Mouse (Mus musculus) large intestine, adult 2 months (tissue): ENCODE data around the gene Calhm6. TPM values are rescaled to one million over a fixed set of nuclear protein-coding genes. Genes with fewer than 3 reads are reported as not detected.

Experiments
- DNase-seq: peaks from one replicate; pipeline ENCODE4 v3.0.0-alpha.2; 2012; ENCODE audit warnings: low read depth, low spot score
- WGBS: fragments of 180-500 bp; shearing (Covaris S2); methylation state at CpG from one replicate; pipeline ENCODE4 v1.1.7; 2018; 5-methylcytosine and 5-hydroxymethylcytosine counted together
- polyA plus RNA-seq: library from polyadenylated mRNA; depleted of rRNA; stranded (reverse); fragments of >200 nt; gene quantifications from 2 replicates; pipeline ENCODE4 v1.2.3, GENCODE M21; 2012; rRNA removed

Gene Calhm6
- 3.7 TPM in 2 replicates for polyA plus RNA-seq

DNA sequence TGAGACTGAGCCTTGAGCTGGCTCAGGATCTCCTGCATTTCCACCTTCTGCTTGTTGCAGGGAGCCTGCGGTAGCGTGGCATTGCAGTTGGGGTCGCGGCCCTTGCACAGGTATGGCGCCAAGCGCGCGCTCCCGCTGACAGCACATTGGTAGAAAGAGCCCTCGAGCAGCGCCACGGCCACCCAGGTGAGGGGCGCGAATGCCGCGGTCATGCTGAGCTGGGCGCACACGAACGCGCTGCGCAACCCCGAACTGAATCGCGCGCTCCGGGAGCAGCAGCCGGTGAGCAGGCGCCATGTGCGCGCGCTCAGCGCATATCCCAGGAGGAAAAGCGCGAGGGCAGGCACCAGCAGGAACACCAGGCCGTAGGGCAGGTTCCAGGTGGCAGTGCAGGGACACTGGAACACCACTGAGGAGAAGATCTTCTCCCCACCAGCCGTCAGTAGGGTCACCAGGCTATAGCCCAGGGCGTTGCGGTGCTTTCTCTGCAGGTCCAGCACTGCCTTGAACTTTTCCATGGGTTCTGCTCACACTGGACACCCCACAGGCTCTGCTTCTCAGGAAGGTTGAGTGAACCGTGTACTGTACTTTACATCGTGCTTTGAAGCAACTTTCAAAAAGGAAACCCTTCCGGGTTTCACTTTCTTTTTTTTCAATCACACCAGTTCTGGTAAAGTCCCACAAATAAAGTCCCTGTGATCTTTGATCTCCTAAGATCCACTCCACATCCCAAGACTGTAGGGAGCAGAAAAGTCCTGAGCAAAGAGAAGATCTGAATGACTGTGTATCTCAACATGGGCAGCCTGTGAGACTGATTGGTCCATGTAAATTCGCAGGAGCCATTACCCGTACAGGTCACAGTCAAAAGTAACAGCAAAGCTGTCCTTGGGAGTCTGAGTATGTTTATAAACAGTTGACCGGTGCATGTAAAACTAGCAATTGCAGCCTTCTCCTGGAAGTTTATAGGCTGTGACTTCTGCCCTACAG, at the start of gene Calhm6:
Calhm6 (minus strand) TSS at position 593 of the 987 bp plus-strand sequence.
- DNase-seq: no peak
- 16% methylated on average over 44 of the region's 44 CpGs for WGBS

DNA sequence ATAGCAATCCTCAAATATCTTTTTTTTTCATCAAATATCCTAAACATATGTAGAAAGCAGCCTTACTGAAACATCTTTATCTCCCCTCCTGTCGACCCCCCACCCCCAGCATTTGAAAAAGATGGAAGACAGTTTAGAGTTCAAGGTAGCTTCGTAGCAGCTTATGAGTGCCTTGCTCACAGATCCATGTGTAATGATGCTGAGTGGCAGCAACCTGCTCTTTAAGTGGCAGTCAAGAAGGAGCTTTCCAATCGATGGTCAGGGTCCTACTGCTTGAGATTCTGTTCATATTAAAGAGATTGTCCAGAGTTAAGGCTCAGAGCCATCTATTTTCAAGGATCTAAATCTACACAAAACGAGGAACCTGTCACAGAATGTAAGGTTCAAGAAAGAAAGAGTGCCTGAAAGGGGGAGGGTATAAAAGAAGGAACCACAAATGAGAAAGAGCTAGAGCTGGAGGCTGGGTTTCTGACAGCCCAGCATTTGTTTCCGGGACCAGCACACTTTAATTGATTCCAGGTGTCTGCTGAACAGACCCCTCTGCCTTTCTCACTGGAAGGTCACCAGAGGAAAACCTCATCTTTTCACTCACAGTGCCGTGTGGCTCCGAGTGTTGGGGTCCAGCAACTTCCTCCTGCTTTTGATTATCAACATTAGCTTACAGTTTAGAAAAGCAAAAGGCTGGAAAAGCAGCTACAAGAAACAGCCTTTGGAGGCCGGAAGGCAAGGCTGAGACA, 48.3 kb upstream of the Calhm6 start:
- DNase-seq: no peak
- 55% methylated on average over 8 of the region's 8 CpGs for WGBS

DNA sequence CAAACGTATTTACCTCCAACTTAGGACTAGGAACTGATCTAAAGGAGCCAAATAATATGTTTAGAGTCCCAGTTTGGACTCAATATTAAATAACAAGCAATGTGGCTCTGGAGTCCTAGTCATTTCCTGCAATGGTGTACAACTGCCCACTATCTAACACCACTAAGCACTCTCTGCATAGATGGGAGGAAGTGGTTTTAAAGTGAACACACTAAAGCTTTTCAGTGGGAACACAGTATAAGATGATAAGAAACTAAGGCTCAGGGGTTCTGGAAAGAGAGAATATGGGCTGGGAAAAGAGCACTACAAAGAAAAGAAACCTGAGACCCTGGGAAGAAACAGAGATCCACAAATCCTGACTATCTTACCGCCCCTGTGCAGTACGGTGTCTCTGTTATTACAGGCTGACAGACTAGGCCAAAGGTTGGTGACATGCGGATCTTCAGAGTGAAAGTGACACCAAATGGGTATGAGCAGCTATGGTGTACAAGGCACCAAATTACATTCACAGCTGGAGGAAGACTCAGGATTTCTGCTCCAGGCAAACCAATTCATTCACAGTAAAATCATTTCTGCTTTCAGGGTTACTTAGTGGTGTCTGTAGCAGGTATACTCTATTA, 45.0 kb upstream of the Calhm6 start:
- WGBS: 68% methylated on average over 4 of the region's 4 CpGs
- DNase-seq: no peak

DNA sequence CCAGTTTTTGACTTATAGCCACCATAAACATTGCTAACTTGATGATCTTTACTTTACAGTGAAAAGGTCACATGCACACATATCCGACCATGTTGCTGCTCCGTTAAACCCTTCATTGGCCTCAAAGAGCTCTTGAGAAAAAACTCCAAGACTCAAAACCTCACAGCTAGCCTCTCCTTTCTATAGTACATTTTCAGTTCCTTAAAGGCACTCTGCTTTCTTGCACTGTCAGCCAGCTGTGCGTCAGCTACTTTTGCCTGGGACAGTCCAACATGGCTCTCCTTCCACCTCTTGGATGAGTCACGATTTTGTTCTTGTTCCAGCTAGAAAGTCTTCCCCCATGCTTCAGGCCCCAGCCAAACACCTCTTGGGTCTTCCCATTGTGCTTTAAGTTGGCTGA, 43.9 kb upstream of the Calhm6 start:
- no peak for DNase-seq
- 65% methylated on average over 4 of the region's 4 CpGs for WGBS

DNA sequence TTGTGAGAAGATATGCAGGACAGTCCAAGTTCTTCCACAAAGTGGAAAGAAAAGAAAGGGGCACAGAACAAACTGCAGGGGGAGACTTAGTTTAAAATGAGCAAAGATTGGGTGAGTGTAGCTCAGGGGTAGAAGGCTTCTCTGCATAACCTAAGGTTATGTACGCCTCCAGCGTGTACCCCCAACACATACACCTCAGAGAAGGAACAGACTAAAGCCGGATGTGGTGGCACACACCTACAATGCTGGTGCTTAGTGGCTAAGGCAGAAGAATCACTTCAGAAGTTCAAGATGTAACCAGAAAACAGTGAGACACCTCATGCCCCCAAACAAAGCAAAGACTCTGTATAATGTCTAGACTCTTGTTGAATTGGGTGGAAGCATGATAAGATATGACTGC, 43.4 kb upstream of the Calhm6 start:
- WGBS: 84% methylated on average over 3 of the region's 3 CpGs
- no peak for DNase-seq

DNA sequence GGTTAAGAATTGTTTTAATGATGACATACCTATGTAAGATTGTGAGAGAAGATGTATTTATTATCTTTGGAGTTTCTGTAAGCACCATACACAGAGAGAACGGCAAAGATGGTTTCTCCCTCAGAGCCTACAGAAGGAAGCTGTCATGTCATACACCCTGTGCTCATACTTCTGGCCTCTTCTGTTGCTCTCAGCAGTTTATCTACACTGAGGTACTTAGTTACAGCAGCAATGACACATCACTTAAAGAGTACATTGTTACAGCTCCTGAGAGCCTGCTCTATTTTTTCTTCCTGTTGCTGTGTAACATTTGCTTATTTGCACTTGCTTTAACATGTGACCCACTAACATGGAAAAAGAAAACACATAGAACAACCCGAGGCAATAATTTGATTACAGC, 39.2 kb upstream of the Calhm6 start:
- 63% methylated on average over 2 of the region's 2 CpGs for WGBS
- no peak for DNase-seq

DNA sequence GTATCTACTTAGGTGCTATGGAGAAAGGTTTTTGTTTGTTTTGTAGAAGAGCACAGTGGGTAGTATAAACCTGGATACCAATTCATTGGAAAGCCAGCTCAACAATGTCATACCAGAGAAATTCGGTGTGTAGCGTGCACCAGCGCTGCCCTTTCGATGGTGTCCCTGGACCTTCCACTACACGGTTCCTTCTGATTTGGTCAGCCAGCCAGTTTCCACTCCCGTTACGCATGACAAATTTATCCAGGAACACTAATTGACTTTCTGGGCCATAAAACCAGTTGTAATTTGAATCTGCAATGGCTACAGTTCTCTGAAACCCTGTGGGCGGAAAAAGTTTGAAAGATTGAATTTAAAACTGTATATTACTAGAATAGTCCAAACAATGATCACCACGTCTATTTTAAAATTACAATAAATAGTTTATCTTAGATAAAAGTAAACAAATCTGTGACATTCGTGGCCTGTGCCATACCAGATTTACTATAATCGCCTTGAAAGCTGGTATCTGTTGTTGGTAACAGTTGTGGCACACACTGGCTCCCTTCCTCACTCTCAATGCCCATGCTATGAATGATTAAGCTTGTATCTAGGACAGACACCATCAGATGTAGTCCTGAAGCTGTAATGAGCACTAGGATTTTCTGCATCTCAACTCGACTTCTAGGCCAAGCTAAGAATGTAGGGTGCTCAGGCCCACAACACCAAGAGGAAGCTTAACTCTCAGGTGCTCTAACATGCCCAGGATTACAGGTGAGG, 28.2 kb upstream of the Calhm6 start:
- WGBS: 69% methylated on average over 12 of the region's 12 CpGs
- no peak for DNase-seq

DNA sequence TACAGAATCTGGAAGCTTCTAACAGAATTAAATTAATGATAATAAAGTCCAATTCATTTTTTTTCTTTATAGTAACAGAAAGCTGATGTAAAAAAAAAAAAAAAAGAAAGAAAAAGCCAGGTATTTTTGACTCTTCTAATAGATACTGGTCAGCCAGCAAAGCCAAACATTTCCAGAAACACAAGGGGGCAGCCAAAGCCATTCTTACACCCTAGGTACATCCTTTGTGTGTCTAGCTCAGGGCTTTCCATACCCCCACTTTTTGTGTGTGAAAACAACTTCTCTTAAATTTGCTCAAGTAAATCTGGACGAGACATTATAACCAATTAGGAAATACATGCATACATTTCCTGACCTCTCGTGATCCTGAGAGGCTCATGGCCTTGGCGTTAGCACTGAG, 24.0 kb upstream of the Calhm6 start:
- DNase-seq: no peak
- 72% methylated on average over 3 of the region's 3 CpGs for WGBS

DNA sequence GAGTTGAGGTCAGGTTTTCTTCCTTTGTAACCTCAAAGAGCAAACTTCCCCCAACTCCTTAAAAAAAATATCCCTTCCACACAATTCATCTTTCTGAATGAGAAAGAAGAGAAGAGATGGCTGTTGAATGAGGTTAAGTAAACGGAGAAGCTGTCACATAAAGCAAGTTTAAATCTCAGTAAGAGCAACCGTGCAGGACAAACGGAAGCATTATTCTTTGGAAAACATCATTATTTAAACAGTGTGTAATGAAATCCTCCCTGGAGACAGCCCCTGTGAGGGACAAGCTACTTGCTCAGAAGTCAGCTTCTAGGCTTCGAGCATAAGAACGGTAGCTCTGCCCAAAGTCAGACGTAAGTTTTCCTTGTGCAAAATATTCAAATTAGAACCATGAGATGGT, 22.7 kb upstream of the Calhm6 start:
- DNase-seq: no peak
- 23% methylated on average over 6 of the region's 6 CpGs for WGBS

DNA sequence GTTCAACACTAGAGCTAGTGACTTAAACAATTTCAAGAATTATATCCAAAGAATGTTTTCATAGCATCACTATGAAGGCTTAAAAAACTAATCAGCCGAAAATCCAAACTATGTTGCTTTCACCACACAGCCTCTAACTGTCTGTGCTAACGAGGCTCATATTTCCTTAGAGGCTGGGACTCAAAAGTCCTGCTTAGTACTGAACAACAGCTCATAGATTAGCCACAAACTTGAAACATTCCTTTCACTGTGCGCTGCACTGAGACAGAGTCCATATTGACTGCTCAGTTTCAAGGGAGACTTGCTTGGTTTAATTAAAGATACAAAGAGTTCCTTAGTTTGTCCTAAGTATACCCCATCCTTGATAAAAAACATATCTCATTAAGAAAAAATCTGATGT, 22.0 kb upstream of the Calhm6 start:
- 68% methylated on average over 3 of the region's 3 CpGs for WGBS
- no peak for DNase-seq

DNA sequence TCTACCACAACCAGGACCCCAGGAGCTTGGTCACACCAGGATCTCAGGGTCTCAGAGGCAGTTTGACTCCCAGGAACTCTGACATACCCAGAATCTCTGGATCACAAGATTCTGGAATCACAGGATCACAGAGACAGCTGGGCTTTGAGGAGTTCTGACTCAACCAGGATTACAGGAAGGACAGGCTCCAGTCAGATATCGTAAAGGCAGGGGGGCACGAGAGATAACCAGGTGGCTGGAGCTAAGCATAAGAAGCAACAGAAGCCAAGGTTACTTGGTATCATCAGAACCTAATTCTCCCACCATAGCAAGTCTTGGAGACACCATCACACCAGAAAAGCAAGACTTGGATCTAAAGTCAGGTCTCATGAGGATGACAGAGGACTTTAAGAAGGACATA, 13.9 kb upstream of the Calhm6 start:
- DNase-seq: no peak
- WGBS: 77% methylated on average over 2 of the region's 2 CpGs

DNA sequence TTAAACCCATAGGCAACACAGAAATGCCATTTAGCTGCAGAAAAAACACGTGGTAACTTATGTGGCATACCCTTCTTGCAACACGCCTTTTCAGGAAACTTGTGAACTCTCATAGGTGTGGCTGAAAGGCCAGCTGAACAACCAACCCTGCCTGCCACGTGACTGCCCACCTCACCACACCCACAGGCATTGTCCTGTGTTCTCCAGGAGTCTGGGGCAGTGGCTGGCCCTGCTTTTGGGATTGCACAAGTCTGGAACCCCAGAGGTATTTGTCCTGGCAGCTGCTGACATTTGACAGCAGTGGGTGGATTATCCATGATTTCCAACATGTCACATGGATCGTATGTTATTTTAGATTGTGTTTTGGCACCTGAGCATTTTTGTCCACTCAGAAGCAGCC, 12.0 kb upstream of the Calhm6 start:
- 41% methylated on average over 4 of the region's 4 CpGs for WGBS
- DNase-seq: no peak

DNA sequence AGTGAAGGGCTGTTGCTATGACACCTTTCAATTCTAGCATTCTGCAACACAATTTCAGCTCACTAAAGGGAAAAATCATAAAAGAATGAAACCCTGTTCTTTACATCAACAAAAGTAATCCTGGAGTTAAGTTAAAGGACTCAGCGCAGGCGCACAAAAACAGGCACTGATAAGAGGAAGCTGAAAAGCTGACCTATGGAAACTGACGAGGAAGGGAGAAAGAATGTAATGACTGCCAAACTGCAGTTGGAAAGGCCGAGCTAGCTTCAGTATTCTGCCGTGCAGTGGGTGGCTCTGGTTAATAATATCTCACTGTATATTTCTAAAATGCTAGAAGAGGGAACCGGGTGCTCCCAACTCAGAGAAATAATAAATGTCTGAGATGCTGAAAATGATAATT, 10.2 kb upstream of the Calhm6 start:
- 40% methylated on average over 6 of the region's 6 CpGs for WGBS

DNA sequence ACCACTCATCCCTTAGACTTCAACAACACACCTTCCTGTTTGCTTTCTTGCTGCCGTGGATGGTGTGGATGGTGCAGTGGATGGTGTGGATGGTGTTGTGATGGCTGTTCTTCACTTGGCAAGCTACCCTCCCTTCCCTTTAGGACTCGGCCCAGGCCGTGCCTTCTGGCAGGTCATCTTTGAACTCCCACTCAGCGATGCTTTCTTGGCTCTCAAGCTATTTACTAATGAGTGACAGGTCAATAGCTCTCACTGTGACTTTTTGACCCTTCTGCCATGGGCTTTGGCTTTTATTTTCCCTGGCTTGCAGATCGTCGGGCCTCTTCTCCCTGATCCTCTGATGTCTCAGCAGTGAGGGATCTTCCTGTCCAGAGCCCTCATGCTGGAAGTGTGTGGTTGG, 8.6 kb upstream of the Calhm6 start:
- 32% methylated on average over 6 of the region's 6 CpGs for WGBS
- no peak for DNase-seq

More for the DNA sequence above, 10.2 kb upstream of the Calhm6 start:
- no peak for DNase-seq

DNA sequence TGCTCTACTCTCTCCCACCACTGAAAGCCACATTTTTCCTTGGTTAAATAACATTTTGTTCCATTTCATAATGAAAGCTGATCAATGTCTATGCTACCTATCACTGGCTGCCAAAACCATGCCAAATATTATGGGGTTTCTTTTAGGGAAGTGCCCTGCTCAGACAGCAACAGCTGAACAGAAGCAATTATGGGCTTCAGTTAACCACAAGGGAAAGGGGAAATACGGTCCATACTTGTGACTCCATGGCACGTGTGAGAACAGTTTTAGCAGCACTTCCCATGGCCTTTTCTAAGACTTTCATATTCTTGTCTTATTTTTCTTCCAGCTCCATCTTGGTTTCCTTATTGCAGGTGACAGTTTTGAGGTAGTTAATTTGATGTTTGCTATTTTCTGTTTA, 3.6 kb upstream of the Calhm6 start:
- WGBS: 67% methylated on average over 2 of the region's 2 CpGs
- DNase-seq: no peak

DNA sequence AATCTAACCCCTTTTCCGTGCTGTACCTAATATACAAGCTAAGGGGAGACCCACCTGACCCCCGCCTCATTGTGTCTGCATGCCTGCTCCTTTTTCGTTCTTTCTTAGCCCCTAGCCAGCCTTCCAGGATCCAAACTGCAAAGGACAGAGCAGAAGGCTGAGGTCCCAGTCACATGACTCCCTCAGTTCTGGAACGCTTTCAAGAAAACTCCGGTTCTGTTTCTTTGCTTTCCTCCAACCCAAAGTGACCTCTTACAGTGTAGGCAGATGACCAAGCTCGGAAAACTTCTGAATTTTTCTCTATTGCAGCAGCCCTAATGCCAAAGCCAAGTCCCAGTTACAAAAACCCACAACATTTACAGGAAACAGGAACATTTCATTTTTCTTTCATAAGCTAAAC, 607 bp upstream of the Calhm6 start:
- DNase-seq: no peak
- 70% methylated on average over 6 of the region's 6 CpGs for WGBS

DNA sequence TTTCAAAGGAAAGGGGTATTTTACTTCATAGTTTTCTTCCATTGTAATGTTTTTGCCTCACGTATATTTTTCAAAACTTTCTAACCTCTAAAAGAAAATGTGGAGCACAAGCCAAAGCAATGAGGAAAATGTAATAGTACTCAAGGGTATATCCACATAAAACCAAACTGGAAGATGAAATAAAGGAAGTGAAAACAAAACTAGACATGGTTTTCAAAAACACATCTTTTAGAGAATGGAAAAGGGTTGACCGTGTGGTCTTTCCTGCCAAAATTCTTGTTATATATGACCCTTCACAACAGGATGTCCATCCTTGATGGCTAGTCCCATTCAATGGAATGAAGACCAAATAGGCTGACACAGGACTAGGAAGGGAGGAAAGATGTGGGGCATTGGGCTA, 9.4 kb downstream of the Calhm6 start:
- 86% methylated on average over 2 of the region's 2 CpGs for WGBS
- DNase-seq: no peak

DNA sequence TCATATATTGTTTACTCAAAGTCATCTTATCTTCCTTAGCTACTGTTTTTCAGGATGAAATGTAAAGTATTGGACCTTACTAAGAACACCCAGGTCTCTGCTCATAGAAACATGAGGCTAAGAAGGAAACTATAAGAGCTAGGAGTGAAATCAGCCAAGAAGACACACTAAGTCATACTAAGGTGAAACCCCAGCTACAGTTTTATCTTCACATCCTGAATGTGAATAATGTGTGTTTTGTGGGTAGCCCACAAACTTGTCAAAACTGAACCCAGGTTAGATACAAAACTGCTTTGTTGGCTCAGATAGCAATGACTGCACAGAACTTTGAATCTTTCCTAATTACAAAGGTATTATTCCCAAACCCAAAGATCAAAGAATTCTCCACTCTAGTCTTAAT, 10.0 kb downstream of the Calhm6 start:
- no peak for DNase-seq

DNA sequence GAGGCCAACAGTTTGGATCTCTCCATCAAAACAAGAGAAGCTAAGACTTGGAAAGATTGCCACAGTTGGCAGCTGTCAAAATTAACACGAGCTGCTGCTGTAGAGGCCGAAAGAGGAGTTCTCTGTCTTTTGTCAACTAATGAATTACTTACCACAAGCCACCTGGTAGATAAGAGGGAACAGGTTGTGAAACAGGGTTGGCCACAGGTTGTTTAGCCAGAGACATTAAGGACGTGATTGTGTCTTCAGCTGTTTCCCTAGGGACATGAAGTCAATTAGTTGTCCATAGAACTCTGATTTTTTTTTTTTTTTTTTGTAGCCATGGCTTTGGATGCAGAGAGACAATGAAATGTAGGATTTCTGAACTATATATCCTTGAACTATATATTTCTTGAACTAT, 10.7 kb downstream of the Calhm6 start:
- WGBS: 29% methylated on average over 3 of the region's 3 CpGs
- no peak for DNase-seq
